Mouse (Mus musculus) embryonic facial prominence, embryonic 11.5 days (tissue): ENCODE results near the gene Vasn. TPM values are rescaled to one million over a fixed set of nuclear protein-coding genes. Genes with fewer than 3 reads are reported as not detected.

Source experiments
- ATAC-seq: fragments of 200-750 bp; cut with Nextera tagmentation; replicated peaks from 2 replicates; pipeline ENCODE4 v1.8.0; 2017; ENCODE audit warnings: low read depth; ENCODE audit not compliant: insufficient number of reproducible peaks, low FRiP score, low TSS enrichment
- DNase-seq: peaks from one replicate; pipeline ENCODE4 v3.0.0-alpha.2; 2015; ENCODE audit warnings: low spot score
- H3K27ac ChIP-seq: fragments of 300-500 bp; sonication (generic); replicated peaks from 2 replicates; pipeline ENCODE4 v1.5.1; 2014; ENCODE audit warnings: mild to moderate bottlenecking, low read depth, low read length, control low read depth
- H3K27me3 ChIP-seq: fragments of 300-500 bp; sonication (generic); 2 replicates; pipeline ENCODE4 v1.6.1; 2014; ENCODE audit warnings: mild to moderate bottlenecking, low read length, moderate library complexity, mixed read lengths; ENCODE audit not compliant: control insufficient read depth, insufficient read depth
- H3K36me3 ChIP-seq: fragments of 300-500 bp; sonication (generic); replicated peaks from 2 replicates; pipeline ENCODE4 v1.6.1; 2014; ENCODE audit warnings: low read depth, mild to moderate bottlenecking, low read length, moderate library complexity, mixed read lengths; ENCODE audit not compliant: control insufficient read depth, insufficient read depth
- H3K4me1 ChIP-seq: fragments of 300-500 bp; sonication (generic); 2 replicates; pipeline ENCODE4 v1.6.1; 2014; ENCODE audit warnings: low read length, mixed read lengths; ENCODE audit not compliant: control insufficient read depth, insufficient read depth
- H3K4me2 ChIP-seq: fragments of 300-500 bp; sonication (generic); 2 replicates; pipeline ENCODE4 v1.6.1; 2014; ENCODE audit warnings: low read depth, mild to moderate bottlenecking, control low read depth, low read length, moderate library complexity
- H3K4me3 ChIP-seq: fragments of 300-500 bp; sonication (generic); 2 replicates; pipeline ENCODE4 v1.5.1; 2014; ENCODE audit warnings: low read depth, low read length, control low read depth
- H3K9ac ChIP-seq: fragments of 300-500 bp; sonication (generic); replicated peaks from 2 replicates; pipeline ENCODE4 v1.6.1; 2014; ENCODE audit warnings: mild to moderate bottlenecking, control low read depth, low read length
- H3K9me3 ChIP-seq: fragments of 300-500 bp; sonication (generic); replicated peaks from 2 replicates; pipeline ENCODE4 v1.6.1; 2016; ENCODE audit warnings: mild to moderate bottlenecking, low read length, inconsistent platforms, mixed read lengths; ENCODE audit not compliant: control insufficient read depth
- WGBS: fragments of 180-500 bp; shearing (Covaris S2); extraction: QIAGEN DNeasy Blood & Tissue Kit; methylation state at CpG from one replicate; pipeline ENCODE4 v1.1.7; 2014; 5-methylcytosine and 5-hydroxymethylcytosine counted together
- polyA plus RNA-seq: library from polyadenylated mRNA; unstranded; fragments of >200 nt; fragmentation: Nextera tagmentation; extraction: Ambion mirVana; gene quantifications from 2 replicates; pipeline ENCODE4 v1.2.1, GENCODE M21; 2014

The Vasn gene
- polyA plus RNA-seq, 1 experiment from 2014 or later, result 10.9 TPM

DNA sequence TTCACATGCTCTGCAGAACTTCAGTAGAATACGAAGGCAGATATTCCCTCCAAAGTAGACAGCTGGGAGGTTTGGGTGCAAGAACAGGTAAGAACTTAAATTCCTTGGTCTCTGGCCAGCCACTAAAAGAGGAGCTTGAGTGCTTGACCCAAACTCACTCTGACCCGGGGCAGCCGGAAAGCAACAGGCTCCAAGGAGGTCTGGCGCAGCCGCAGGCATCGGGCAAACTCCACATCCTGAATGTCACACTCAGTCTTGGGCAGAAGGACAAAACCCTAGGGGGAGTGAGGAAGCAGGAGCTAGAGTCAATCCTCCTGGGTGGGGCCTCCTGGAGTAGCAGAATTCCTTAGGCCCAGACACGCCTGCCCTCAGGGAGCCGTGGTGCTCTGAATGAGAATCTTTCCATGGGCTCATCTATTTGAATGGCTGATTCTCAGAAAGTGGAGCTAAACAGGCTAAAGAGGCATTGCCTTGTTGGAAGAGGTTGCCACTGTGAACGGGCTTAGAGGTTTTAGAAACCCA is 10.8 kb upstream of the Vasn start:
- no peak overlapping the region for H3K4me2 ChIP-seq
- no peak for DNase-seq
- H3K4me1 ChIP-seq, result no peaks in the 10 kb centered on the region
- 89% methylated on average over 9 of the region's 9 CpGs for WGBS
- no peak for ATAC-seq
- H3K9ac ChIP-seq, result no peak overlapping the region
- no peaks in the 10 kb centered on the region for H3K27me3 ChIP-seq
- no peak overlapping the region for H3K4me3 ChIP-seq
- no peaks in the 10 kb centered on the region; the same call in 1 of the 2 replicates for H3K36me3 ChIP-seq
- H3K27ac ChIP-seq, result no peak overlapping the region
- H3K9me3 ChIP-seq, result no peaks in the 10 kb centered on the region

DNA sequence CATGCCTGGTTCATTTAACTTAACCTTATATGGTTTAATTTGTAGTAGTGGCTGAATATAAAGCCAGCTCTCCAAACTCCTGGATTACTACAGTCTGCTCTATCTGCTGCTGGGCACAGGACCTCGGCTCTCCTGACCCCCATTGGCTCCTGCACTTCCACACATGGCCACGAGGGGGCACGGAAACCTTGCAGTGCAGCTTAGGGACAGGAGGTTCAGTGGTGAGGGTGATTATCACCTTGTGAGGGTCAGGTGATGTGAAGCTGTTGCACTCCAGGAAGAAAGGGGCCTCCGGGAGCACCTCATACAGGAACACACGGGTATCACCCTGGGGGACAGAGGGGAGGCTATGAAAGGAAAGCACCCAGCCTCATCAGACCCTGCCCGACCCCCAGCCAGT is 9.8 kb upstream of the Vasn start:
- H3K36me3 ChIP-seq, result no peaks in the 10 kb centered on the region; the same call in 1 of the 2 replicates
- H3K27ac ChIP-seq, result no peak overlapping the region
- H3K4me3 ChIP-seq, result no peak overlapping the region
- H3K4me1 ChIP-seq, result no peaks in the 10 kb centered on the region
- H3K9ac ChIP-seq, result no peak overlapping the region
- no peaks in the 10 kb centered on the region for H3K27me3 ChIP-seq
- ATAC-seq (peak; percentile 36; the same call in 1 of the 2 replicates), DNase-seq (peak; percentile 88)
- H3K4me2 ChIP-seq, result no peak overlapping the region
- H3K9me3 ChIP-seq, result no peaks in the 10 kb centered on the region
- WGBS, result 24% methylated on average over 6 of the region's 6 CpGs

DNA sequence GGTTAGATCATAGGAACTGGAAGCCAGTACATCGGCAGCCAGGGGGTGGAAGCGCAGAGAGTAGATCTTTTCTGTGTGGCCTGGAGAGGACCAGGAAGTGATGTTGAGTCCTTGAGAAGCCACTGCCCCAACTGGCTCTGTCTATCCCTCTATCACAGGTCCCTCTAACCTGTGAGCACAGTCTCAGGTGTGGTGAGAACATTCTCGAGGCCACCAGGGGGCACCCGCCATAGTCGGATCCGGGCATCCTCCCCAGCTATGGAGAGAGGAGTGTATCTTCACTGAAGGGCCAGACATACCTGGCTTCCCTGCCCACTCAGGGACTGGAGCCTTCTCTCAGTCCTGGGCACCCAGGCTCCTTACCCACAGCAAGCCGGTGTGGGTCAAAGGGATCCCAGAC is 7.7 kb upstream of the Vasn start:
- WGBS, result 44% methylated on average over 7 of the region's 7 CpGs
- no peaks in the 10 kb centered on the region; the same call in 1 of the 2 replicates for H3K36me3 ChIP-seq
- no peak overlapping the region for H3K4me3 ChIP-seq
- DNase-seq (peak; percentile 77), ATAC-seq (peak; percentile 24; the same call in 1 of the 2 replicates)
- H3K27me3 ChIP-seq, result no peaks in the 10 kb centered on the region
- H3K9me3 ChIP-seq, result no peaks in the 10 kb centered on the region
- no peak overlapping the region for H3K4me2 ChIP-seq
- H3K9ac ChIP-seq, result no peak overlapping the region
- H3K27ac ChIP-seq, result no peak overlapping the region
- no peaks in the 10 kb centered on the region for H3K4me1 ChIP-seq

DNA sequence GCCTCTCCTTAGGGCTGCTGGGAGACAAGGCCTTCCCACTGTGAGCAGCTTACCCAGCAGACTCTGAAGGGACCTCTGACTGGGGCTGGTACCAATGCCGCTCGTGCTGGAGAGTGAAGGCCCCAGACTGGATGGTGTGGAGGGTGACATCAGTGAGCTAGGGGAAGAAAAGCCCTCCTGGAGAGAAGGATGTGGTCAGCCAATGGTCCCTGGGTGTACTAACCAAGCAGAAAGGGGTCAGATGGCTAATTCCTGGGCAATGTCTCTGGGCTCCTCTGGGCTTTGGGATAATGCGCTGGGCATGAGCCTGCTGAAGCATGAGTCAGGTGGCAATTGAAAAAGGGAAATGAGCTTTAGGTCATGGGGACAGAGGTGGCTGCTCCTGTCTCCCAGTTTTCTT is 6.1 kb upstream of the Vasn start:
- ATAC-seq, result no peak
- H3K9me3 ChIP-seq, result no peaks in the 10 kb centered on the region
- H3K36me3 ChIP-seq, result no peaks in the 10 kb centered on the region
- H3K4me3 ChIP-seq, result no peak overlapping the region
- H3K4me2 ChIP-seq, result no peak overlapping the region
- no peak overlapping the region for H3K9ac ChIP-seq
- H3K27me3 ChIP-seq, result no peaks in the 10 kb centered on the region
- no peaks in the 10 kb centered on the region for H3K4me1 ChIP-seq
- no peak for DNase-seq
- WGBS, result 85% methylated on average over 3 of the region's 3 CpGs
- no peak overlapping the region for H3K27ac ChIP-seq

DNA sequence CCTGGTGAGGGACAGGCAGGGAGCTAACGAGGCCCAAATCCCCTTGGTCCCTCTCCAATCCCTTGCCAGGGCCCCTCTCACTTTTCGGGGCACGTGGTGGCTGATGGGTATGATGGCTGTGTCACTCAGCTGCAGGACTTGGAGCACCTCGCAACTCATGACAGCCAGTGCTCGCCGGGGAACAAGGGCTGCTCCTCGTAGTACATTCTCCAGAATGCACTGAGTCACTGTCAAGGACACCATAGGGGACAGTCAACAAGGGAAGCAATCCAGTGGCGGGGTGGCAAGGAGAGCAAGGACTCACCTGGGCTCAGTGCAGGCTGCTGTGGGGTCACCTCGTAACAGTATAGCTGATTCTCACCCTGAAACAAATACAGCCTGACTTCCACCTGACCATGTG is 5.1 kb upstream of the Vasn start:
- H3K4me1 ChIP-seq, result no peaks in the 10 kb centered on the region
- H3K27ac ChIP-seq, result no peak overlapping the region
- H3K27me3 ChIP-seq, result no peaks in the 10 kb centered on the region
- DNase-seq, result no peak
- 93% methylated on average over 9 of the region's 9 CpGs for WGBS
- H3K9ac ChIP-seq, result no peak overlapping the region
- no peaks in the 10 kb centered on the region for H3K9me3 ChIP-seq
- no peak overlapping the region for H3K4me3 ChIP-seq
- no peaks in the 10 kb centered on the region for H3K36me3 ChIP-seq
- ATAC-seq, result no peak
- H3K4me2 ChIP-seq, result no peak overlapping the region

DNA sequence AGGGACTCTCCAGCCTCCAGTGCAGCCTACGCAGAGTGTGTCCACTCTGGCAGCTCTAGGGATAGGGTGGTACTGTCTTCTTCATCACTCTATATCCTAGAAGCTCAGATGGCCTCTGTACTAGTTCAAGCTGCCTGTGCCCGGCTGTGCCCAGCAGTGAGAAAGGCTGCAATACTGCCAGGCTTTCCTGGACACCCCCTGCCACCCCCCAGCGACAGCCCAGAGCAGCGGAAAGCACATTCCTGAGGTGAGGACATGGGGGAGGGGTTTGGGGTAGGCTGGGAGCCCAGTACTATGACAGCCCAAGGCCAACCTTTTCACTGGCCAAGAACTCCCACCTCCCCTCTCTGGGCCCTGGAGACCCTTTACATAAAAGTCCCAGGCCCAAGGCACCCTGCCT is 4.0 kb upstream of the Vasn start:
- H3K4me1 ChIP-seq, result no peaks in the 10 kb centered on the region
- no peaks in the 10 kb centered on the region for H3K9me3 ChIP-seq
- no peak overlapping the region for H3K4me3 ChIP-seq
- no peaks in the 10 kb centered on the region for H3K27me3 ChIP-seq
- no peak overlapping the region for H3K27ac ChIP-seq
- H3K4me2 ChIP-seq, result no peak overlapping the region
- WGBS, result 68% methylated on average over 4 of the region's 4 CpGs
- DNase-seq, result no peak
- ATAC-seq, result no peak
- H3K36me3 ChIP-seq, result no peaks in the 10 kb centered on the region
- H3K9ac ChIP-seq, result 0 out of 2 replicates have a peak overlapping the region, but pooled peaks have one; percentile 9

DNA sequence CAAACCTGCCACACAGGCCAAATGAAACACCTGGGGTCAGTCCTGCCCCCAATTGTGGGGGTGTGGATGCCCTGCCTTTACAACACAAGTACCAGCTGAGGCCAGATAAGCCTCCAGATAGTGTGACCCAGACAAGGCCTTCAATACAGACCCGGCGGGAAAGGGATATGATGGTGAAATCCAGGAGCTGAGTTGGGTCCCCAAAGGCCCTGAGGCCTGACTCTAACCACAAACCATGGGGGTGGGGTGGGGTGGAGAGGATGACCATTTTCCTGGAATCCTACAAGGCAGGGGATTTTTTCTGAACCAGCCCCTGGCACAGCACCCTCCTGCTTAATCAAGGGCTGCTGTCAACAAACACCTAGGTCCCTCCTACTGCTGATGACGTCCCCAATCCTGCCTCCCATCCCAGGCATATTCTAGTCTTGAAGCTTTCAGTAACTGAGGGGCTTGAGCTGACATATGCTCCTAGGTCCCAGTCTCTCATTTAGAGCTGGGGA is 800 bp upstream of the Vasn start:
- no peak overlapping the region for H3K4me2 ChIP-seq
- DNase-seq, result no peak
- no peak overlapping the region for H3K4me3 ChIP-seq
- H3K36me3 ChIP-seq, result no peaks in the 10 kb centered on the region
- no peaks in the 10 kb centered on the region for H3K27me3 ChIP-seq
- no peak overlapping the region for H3K27ac ChIP-seq
- H3K4me1 ChIP-seq, result peaks cover 7% of the 10 kb centered on the region
- WGBS, result 79% methylated on average over 3 of the region's 3 CpGs
- no peak for ATAC-seq
- no peak overlapping the region for H3K9ac ChIP-seq
- no peaks in the 10 kb centered on the region for H3K9me3 ChIP-seq

DNA sequence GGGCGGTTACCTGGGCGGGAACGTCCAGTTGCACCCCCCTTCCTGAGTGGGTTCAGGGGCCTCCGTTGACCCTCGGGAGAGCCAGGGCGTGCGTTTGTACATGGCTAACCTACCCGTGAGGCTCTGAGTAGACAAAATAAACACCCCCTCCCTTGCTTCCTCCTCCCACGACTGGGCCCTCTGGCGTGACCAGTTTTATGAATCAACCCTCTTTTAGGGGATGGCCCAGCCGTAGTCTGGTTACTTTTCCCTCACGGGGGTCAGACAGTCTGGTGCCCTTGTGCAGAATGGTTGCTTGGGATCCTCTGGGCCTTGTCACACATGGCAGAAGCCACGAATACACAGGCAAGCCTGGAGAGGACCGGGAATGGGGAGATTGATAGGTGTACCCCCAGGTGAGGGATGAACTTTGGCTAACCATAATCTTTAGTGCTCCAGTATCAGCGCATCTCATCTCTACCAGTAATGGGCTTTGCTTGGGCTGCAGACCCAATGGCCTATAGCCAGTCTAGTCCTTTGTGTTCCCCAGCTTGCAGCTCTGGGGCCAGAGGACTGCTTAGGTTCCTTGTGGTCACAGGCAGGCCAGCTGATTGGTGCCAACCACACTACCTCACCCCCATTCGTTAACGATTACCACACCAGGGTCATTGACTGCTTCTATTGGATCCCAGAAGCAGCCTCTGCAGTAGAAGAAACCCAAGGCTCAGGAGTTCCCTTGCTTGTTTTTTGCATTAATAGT is 695 bp downstream of the Vasn start:
- ATAC-seq, result no peak
- H3K27me3 ChIP-seq, result no peaks in the 10 kb centered on the region

More for the DNA sequence above, 695 bp downstream of the Vasn start:
- H3K4me1 ChIP-seq, result peaks cover 7% of the 10 kb centered on the region
- H3K4me2 ChIP-seq, result peak overlapping the region; percentile 72
- peak overlapping the region; percentile 77 for H3K9ac ChIP-seq
- H3K9me3 ChIP-seq, result no peaks in the 10 kb centered on the region
- peak overlapping the region; percentile 84 for H3K27ac ChIP-seq
- peak; percentile 48 for DNase-seq
- H3K4me3 ChIP-seq, result peak overlapping the region; percentile 73
- no peaks in the 10 kb centered on the region for H3K36me3 ChIP-seq
- 6% methylated on average over 17 of the region's 17 CpGs for WGBS
